Mouse (Mus musculus) monocyte, adult 5-6 weeks (primary cell): ENCODE measurements around the gene Gm10037. TPM values are rescaled to one million over a fixed set of nuclear protein-coding genes. Genes with fewer than 3 reads are reported as not detected.
"Not testable (repeated sequence)": the region's sequence is repeated elsewhere in the genome, so short reads cannot be mapped to it uniquely, and the experiment has no call there.

ENCODE experiments used
- ATAC-seq: fragments of 153-309, 156-312 bp; replicated peaks from 2 replicates; pipeline ENCODE4 v1.8.0; 2017; ENCODE audit warnings: mild to moderate bottlenecking; ENCODE audit not compliant: low TSS enrichment, insufficient number of reproducible peaks, severe bottlenecking, poor library complexity, low FRiP score
- total RNA-seq: library from RNA; stranded (forward); fragments of 200-1000, 200-491, 200-594 nt; gene quantifications from 3 replicates; pipeline ENCODE4 v1.2.3, GENCODE M21; 2017

Gene Gm10037
- total RNA-seq, 1 experiment from 2014 or later, result not detected

DNA sequence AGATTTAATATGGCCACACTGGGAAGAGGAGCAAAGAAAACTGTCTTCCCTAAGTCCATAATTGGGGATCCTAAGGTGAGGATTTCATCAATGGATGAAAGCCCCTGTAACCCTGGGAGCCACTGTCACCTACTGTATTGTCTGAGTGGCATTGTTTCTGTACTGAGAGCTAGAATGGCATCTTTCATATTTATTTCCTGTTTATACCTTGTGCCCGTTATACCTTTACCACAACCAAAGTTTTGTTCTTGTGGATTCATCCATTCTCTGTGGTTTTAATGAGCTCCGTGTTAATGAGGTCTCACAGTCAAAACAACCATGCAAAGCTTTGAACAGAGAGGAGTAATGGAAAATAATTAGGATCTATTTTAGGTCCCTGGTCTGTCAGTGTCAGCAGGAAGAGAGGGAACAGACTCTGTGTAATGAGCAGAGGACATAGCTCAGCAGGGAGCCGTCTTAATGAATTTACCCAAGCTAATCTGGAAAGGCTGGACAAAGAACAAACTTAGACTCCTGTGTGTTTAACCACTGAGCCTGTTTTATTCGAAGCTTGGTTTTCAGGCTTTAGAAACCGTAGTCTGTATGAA lies 34.0 kb downstream of the Gm10037 start:
- no peak for ATAC-seq

DNA sequence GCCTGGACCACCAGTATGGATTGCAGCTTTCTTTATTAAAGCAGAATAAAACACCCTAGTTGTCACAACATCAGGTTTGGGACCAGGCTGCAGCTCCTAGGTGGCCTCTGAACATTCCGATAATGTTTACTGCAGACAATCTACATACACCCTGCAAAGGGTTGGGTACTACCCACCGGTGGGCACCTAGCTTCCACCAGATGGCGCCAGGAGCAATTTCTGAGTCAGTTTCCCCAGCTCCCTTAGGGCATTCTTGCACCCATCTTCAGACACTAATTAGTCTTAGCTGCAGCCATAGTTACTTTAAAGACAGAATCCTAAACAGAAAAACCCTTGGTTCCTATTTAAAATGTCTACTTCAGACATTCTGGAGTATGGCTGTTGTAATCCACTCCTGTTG lies 37.0 kb downstream of the Gm10037 start:
- no peak for ATAC-seq

DNA sequence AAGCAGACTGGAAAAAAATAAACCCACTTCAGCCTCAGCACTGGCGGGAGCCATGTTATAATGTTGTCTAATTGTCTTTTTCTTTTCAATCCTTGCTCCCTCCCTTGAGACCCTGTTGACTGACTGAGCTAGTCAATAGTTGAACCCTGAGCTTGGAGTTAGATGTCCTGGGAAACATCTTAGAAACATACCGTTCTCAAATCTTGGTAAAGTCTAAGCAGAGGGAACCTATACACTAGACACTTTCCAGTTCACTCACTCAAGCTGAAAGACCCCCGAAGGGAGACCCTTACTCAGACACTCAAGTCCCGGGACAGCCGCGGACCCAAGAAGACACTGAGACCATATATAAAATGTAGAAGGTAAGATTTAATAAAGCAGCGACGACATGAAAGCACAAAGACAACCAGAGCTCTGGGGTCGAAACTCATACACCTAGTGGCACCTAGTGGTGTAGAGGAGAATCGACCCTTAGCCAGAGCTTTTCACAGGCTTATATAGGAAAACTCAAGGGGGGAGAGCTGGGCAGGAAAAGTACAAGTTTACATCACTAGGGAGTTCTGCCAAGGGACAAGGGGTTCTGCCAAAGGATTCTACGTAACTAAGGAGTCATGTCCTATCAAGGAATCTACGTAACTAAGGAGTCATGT lies 45.3 kb downstream of the Gm10037 start:
- ATAC-seq, result not testable (repeated sequence)

DNA sequence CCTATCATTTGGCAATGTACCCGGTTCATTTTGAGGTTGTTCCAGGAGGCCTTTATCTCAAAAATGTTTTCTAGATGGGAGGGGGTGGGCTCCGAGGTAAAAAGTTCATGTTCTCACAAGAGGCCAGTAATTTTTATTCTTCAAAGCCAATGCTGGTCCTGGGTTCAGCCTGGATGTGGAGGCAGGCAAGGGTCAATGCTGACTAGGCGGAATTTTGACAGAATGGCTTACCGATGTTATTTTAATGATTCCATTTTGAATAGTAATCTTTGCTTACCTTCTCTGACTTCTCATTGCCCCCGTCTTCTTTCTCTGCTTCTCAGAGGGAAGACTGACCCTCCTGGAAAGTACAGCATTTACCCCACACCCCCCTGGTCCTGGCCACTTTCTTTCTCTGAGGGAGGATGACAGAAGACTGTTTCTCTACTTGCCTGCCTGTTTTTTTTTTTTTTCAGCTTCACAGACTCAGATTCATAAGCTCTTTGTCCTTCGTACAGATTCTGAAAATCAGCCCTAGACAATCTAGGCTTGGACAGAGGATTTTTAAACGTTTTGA lies 45.9 kb downstream of the Gm10037 start:
- ATAC-seq, result no peak

DNA sequence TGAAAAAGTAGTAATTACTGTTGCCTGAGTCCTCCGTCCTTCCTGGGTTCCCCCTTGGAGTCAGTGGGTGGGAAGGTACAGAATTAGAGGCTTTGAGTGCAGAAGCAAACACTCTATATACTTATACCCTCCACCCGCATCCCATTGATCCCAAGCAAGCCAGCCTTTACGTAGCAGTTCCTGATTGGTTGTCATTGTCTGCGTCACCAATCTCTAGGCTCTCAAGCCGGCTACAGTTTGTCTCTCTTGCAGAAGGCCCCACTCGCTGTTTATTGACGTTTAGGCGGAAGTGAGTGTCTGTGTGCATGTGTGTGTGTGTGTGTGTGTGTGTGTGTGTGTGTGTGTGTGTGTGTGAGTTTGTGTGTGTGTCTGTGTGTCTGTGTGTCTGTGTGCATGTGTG lies 53.1 kb downstream of the Gm10037 start:
- ATAC-seq, result no peak

Other genes with a start within 250 kb of the Gm10037 start
- 18.8 to 21.7 TPM (median 21.2 TPM) in 3 replicates for gene Zfp729b, start 221.4 kb upstream of the Gm10037 start, total RNA-seq
- gene Gm49345, start 193.3 kb upstream of the Gm10037 start, total RNA-seq, result 6.5 TPM in 1 of 3 replicates, not detected in the others
- 16.0 to 20.3 TPM (median 16.8 TPM) in 3 replicates for gene Zfp729a, start 193.3 kb upstream of the Gm10037 start, total RNA-seq
- gene Zfp738, start 144.0 kb upstream of the Gm10037 start, total RNA-seq, result 16.9 to 22.4 TPM (median 21.2 TPM) in 3 replicates
- 6.9 to 15.2 TPM (median 14.5 TPM) in 3 replicates for gene Zfp65, start 101.9 kb upstream of the Gm10037 start, total RNA-seq
- gene Zfp85, start 75.9 kb upstream of the Gm10037 start, total RNA-seq, result 6.6 to 8.8 TPM (median 8.6 TPM) in 3 replicates
- 0.85 to 2.1 TPM in 2 of 3 replicates, not detected in the other for gene Zfp493, start 51.4 kb upstream of the Gm10037 start, total RNA-seq
- gene Zfp273, start 17.4 kb upstream of the Gm10037 start, total RNA-seq, result 5.4 to 8.3 TPM (median 7.8 TPM) in 3 replicates
- gene BC048507, start 32.2 kb downstream of the Gm10037 start, total RNA-seq, result not detected in 3 replicates